Mouse (Mus musculus): ENCODE measurements around the gene Gm20431.

Gene Gm20431

GRCm38 (mm10) chr2:167602364-167602763 is 58.9 kb downstream of the Gm20431 start:
- in situ Hi-C loops (cut with MboI, MseI): loop anchor here (5.0 kb wide), 1 partner anchor 70 kb away; no protein-coding TSS in a partner anchor

- in situ Hi-C loops (cut with MboI, MseI): loop anchor here (5.0 kb wide), 1 partner anchor 68 kb away; no protein-coding TSS in a partner anchor
These were observed 60.8 kb downstream of the Gm20431 start for GRCm38 (mm10) chr2:167600481-167600995.

GRCm38 (mm10) chr2:167599917-167600316 is 61.4 kb downstream of the Gm20431 start:
- in situ Hi-C loops (cut with MboI, MseI): loop anchor here (5.0 kb wide), 1 partner anchor 68 kb away; no protein-coding TSS in a partner anchor

- in situ Hi-C loops (cut with MboI, MseI): no loop called here
These were observed 62.1 kb downstream of the Gm20431 start for GRCm38 (mm10) chr2:167599195-167599594.

GRCm38 (mm10) chr2:167597492-167598186 is 63.7 kb downstream of the Gm20431 start:
- in situ Hi-C loops (cut with MboI, MseI): no loop called here

- in situ Hi-C loops (cut with MboI, MseI): no loop called here
These were observed 64.4 kb downstream of the Gm20431 start for GRCm38 (mm10) chr2:167596726-167597491.

- in situ Hi-C loops (cut with MboI, MseI): no loop called here
These were observed 65.0 kb downstream of the Gm20431 start for GRCm38 (mm10) chr2:167596262-167596661.

- in situ Hi-C loops (cut with MboI, MseI): no loop called here
These were observed 65.5 kb downstream of the Gm20431 start for GRCm38 (mm10) chr2:167595761-167596171.

GRCm38 (mm10) chr2:167594444-167594934 is 66.8 kb downstream of the Gm20431 start:
- in situ Hi-C loops (cut with MboI, MseI): no loop called here

GRCm38 (mm10) chr2:167593551-167594250 is 67.6 kb downstream of the Gm20431 start:
- in situ Hi-C loops (cut with MboI, MseI): no loop called here

GRCm38 (mm10) chr2:167588774-167589577 is 72.3 kb downstream of the Gm20431 start:
- in situ Hi-C loops (cut with MboI, MseI): no loop called here

- in situ Hi-C loops (cut with MboI, MseI): no loop called here
These were observed 74.3 kb downstream of the Gm20431 start for GRCm38 (mm10) chr2:167586976-167587375.

- in situ Hi-C loops (cut with MboI, MseI): no loop called here
These were observed 75.3 kb downstream of the Gm20431 start for GRCm38 (mm10) chr2:167586041-167586440.

- in situ Hi-C loops (cut with MboI, MseI): no loop called here
These were observed 76.0 kb downstream of the Gm20431 start for GRCm38 (mm10) chr2:167585273-167585672.

GRCm38 (mm10) chr2:167583161-167583952 is 77.9 kb downstream of the Gm20431 start:
- in situ Hi-C loops (cut with MboI, MseI): no loop called here

GRCm38 (mm10) chr2:167578521-167578920 is 82.8 kb downstream of the Gm20431 start:
- in situ Hi-C loops (cut with MboI, MseI): no loop called here

- in situ Hi-C loops (cut with MboI, MseI): no loop called here
These were observed 84.0 kb downstream of the Gm20431 start for GRCm38 (mm10) chr2:167577186-167577785.

GRCm38 (mm10) chr2:167576121-167576620 is 85.1 kb downstream of the Gm20431 start:
- in situ Hi-C loops (cut with MboI, MseI): no loop called here

- in situ Hi-C loops (cut with MboI, MseI): no loop called here
These were observed 85.7 kb downstream of the Gm20431 start for GRCm38 (mm10) chr2:167575581-167575980.

Data from T-helper 1 cell (primary cell).